Mouse (Mus musculus) embryo, embryonic 11.5 days (tissue): ENCODE measurements around the gene Slc22a18.
"Not testable (repeated sequence)": the region's sequence is repeated elsewhere in the genome, so short reads cannot be mapped to it uniquely, and the experiment has no call there.

Experiments
- DNase-seq: peaks from one replicate; pipeline ENCODE4 v3.0.0-alpha.2; 2012; ENCODE audit warnings: low read depth, low spot score

Gene Slc22a18

DNA sequence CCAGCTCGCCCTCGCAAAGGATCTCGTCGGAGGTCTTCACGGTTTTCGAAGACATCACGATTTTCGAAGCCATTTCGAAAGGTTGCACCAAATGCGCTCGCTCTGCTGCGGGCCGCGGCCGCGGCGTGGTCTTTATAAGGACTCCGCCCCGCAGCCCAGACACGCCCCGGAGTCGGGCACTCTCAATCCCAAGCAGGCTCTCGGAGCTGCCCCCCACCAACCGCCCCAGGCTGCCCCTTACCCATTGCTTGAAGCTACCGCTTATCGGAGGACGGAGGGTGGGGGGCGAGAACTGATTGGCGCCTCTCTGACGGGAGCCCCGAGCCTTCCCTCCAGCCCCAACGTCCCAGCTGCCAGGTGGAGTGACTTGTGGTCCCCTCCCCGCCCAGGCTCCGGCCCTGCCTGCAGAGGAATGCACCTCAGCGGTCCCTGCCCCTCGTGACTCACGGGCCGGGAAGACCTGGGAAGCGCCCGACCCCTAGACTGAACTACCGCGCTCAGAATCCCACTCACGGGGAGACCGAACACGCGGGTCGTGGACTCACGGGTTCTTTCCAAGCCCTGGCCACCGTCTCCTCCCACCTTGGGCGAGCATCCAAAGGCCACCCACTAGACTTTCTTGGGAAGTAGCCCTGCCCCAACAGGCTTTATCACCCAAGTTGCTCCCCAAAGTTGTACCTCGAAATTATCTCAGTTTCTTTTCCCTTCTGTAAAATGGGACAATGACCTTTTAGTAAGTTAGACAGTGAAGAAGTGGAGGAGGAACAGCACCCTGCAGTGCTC, 29.1 kb downstream of the Slc22a18 start, which contains the start of gene Phlda2:
TSS of gene Phlda2 (minus strand) at position 733 of the 783 bp plus-strand sequence.
- DNase-seq, result no peak

- no peak for DNase-seq
Measured at GRCm38 (mm10) chr7:143503926-143504325, 30.4 kb downstream of the Slc22a18 start.

- DNase-seq, result no peak
Measured at GRCm38 (mm10) chr7:143505411-143505810, 31.9 kb downstream of the Slc22a18 start.

DNA sequence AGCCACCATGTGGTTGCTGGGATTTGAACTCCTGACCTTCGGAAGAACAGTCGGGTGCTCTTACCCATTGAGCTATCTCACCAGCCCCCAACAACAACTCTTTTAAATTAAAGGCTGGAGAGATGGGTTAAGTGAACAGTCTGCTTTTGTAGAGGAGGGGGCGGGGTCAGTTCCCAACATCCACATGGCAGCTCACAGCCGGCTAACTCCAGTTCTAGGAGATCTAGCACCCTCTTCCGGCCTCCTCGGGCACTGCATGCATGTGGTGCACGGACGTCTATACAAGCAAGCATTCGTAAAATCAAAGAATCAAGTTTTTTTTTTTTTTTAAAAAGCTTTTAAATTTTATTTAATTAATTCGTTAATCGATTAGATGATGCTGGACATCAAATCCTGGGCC, 32.3 kb downstream of the Slc22a18 start:
- peak; percentile 44 for DNase-seq

GRCm38 (mm10) chr7:143506271-143506670, 32.7 kb downstream of the Slc22a18 start:
- no peak for DNase-seq

GRCm38 (mm10) chr7:143506675-143507074, 33.1 kb downstream of the Slc22a18 start:
- DNase-seq, result no peak

DNA sequence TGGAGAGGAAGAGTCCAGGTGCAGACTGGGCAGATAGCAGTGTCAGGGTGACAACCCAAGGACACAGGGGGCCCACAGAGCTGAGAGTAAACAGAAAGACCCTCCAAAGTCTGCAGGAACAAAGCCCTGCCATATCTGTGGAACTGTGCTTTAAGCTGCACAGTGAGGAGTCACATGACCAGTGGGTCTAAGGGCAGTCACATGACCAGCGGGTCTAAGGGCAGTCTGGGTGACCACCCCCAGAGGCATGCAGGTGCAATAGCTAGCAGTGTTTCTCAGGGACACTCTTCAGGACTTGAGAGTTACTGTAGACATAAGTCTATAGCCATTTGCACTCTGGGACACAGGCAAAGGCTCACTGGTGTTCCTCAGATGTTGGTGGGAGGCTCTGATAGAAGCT, 36.0 kb downstream of the Slc22a18 start:
- DNase-seq, result no peak

DNA sequence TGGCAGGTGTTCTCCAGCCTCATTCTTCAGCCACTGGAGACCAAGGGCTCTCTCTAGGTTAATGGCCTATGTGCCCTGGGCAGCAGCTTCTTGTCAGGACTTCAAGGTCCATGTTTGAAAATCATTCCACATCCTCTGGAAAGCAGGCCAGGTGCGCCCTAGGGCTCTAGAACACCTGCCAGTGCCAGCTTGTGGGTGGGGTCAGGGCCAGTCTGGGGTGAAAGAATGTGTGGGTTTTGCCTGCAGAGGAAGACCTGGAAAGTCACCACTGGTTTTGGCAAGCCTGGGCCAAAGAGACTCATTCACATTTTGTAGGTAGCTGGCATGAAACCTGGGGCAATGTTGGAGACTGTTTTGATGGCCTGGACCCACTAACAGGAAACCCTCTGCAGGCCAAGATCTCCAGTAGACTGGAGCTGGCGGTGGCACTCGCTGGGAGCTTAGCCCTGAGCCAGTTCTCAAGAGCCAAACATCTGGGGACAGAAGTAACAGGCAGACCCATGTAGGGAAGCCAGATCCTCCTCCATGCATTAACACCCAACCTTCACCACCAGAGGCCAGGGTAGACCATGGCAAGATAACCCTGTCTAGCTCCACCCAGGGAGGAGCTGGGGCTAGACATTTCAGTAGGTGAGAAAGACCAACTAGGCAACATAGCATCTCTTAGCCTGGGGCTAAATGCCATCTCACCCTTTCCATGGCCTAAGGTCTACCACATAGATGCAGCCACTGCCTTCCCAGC, 37.2 kb downstream of the Slc22a18 start:
- DNase-seq, result no peak

DNA sequence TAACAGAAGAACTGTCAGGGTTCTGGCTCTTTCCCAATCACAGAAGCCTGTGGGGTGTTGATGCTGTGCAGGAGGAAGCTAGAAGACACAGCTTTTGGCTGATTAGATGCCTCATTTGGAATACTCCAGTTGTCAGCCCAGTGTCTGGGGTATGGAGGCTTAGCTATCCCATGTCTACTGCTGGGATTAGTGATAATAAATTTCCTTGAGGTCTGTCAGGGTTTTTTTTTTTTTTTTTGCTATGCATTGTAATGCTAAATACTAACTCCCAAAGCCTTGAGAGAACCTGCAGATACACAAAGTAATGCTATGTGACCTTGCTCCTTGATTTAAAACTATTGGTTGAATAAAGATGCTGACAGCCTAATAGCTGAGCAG, 37.8 kb downstream of the Slc22a18 start:
- DNase-seq, result no peak

- DNase-seq, result no peak
Measured at GRCm38 (mm10) chr7:143513763-143514415, 40.4 kb downstream of the Slc22a18 start.

- DNase-seq, result no peak
Measured at GRCm38 (mm10) chr7:143514416-143514768, 40.9 kb downstream of the Slc22a18 start.

- DNase-seq, result no peak
Measured at GRCm38 (mm10) chr7:143519333-143519732, 45.8 kb downstream of the Slc22a18 start.

DNA sequence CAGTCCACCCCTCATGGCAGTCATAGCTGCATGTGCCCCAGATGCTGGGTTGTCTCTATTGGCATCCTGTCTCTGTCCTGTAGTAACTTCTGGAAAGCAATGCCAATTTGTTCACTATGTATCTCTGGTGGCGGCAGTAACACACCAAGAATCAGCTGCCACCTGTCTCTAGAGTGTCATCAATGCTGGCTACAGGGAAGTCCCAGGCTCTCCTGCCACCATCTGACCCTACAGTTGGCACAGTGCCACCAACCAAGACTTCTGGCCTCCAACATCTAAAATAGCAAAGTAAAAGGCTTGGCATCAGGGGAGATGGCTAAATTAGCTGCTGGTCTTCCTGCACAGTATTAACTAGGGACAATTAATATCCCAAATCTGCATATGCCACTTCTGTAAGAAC, 58.9 kb downstream of the Slc22a18 start:
- DNase-seq, result no peak

GRCm38 (mm10) chr7:143533284-143533683, 59.7 kb downstream of the Slc22a18 start:
- no peak for DNase-seq

DNA sequence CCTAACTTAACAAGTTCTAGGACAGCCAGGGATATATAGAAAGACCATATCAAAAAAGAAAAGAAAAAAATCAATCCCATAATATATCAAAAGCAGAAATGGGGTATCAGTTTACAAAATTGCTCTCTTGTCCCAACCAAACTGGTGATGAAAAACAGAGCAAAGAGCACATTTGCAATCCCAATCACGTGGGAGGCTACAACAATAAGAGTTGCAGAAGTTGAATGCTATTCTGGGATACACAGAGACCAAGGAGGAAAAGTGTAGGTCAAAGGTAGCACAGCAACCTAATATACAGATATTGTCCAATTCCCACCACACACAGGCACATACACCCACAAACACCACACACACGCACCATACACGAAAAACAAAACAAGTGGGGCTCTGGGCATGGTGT, 62.7 kb downstream of the Slc22a18 start:
- no peak for DNase-seq

GRCm38 (mm10) chr7:143538229-143538628, 64.7 kb downstream of the Slc22a18 start:
- DNase-seq, result not testable (repeated sequence)

DNA sequence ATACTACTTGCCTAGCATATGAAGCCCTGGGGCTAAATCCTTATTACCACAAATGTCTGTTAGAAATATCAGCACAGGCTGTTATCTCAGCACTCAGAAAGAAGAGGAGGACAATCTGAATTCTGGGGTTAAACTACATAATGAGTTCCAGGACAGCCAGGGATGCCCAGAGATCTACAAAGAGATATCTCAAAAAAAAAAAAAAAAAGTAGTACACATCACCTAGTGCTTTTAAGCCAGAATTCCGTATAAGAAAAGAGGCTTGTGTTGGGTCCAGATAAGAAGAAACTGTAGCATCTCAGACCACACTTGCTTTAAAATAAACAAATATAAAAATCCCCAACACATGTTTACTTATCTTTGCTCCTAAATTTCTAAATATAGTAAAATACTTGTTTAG, 65.1 kb downstream of the Slc22a18 start:
- DNase-seq, result no peak

DNA sequence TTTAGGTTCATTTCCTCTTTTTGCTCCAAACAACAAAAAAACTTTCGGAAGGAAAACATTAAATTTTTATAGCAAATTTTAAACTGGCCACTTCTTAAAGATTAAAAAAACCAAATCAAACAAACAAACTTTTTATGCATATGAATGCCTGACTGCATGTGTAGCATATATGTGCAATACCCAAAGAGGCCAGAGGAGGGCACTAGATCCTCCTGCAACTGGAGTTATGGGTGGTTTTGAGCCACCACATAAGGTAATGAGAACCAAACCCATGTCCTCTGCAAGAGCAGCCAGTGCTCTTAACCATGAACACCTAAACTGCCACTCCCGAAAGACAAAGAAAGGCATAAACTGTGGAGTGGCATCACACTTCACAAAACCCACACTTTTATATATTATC, 70.8 kb downstream of the Slc22a18 start:
- no peak for DNase-seq

DNA sequence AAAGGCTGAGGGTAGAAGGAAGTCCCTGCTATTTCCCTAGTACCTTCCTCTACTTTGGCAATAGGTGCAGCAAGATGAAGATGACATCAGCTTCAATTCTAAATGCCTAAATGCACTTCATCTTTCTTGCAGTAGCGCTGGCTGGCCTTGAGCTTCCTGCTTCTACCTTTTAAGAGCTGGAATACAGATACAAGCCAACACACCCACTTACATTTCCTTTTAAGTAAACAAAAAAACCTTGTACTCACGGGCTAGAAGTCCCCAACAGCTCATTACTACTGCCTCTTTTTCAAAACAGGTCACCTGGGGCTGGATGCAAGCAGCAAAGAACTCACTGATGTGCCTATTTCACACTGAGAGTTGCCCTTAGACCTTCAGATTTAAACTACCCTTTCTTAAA, 73.0 kb downstream of the Slc22a18 start:
- DNase-seq, result no peak

GRCm38 (mm10) chr7:143548231-143548961, 74.9 kb downstream of the Slc22a18 start:
- peak; percentile 51 for DNase-seq
